Mouse (Mus musculus) liver, postnatal 0 days (tissue): ENCODE data around the gene Furin. TPM values are rescaled to one million over a fixed set of nuclear protein-coding genes. Genes with fewer than 3 reads are reported as not detected.
A peak's percentile ranks its signal among the peaks of the same experiment; 100 is the strongest.

Source experiments
- ATAC-seq: fragments of 200-750 bp; cut with Nextera tagmentation; 2 replicates; pipeline ENCODE4 v1.8.0; 2017; ENCODE audit warnings: mild to moderate bottlenecking, moderate library complexity
- DNase-seq: peaks from one replicate; pipeline ENCODE4 v3.0.0-alpha.2; 2016
- H3K27ac ChIP-seq: fragments of 300-500 bp; sonication (generic); 2 replicates; pipeline ENCODE4 v1.5.1; 2014; ENCODE audit warnings: antibody characterized with exemption, moderate library complexity, mild to moderate bottlenecking, low read depth
- H3K27me3 ChIP-seq: fragments of 300-500 bp; sonication (generic); 2 replicates; pipeline ENCODE4 v1.6.1; 2014; ENCODE audit warnings: low read length, control low read depth, mixed read lengths; ENCODE audit not compliant: insufficient read depth
- H3K36me3 ChIP-seq: fragments of 300-500 bp; sonication (generic); replicated peaks from 2 replicates; pipeline ENCODE4 v1.6.1; 2014; ENCODE audit warnings: mild to moderate bottlenecking, control low read depth, low read length, moderate library complexity, mixed read lengths; ENCODE audit not compliant: insufficient read depth
- H3K4me1 ChIP-seq: fragments of 300-500 bp; sonication (generic); 2 replicates; pipeline ENCODE4 v1.6.1; 2014; ENCODE audit warnings: antibody characterized with exemption, mild to moderate bottlenecking, control low read depth; ENCODE audit not compliant: insufficient read depth
- H3K4me2 ChIP-seq: fragments of 300-500 bp; sonication (generic); 2 replicates; pipeline ENCODE4 v1.6.1; 2014; ENCODE audit warnings: low read depth, mild to moderate bottlenecking, low read length, moderate library complexity, mixed read lengths
- H3K4me3 ChIP-seq: fragments of 300-500 bp; sonication (generic); 2 replicates; pipeline ENCODE4 v1.5.1; 2014; ENCODE audit warnings: low read depth, low read length
- H3K9ac ChIP-seq: fragments of 300-500 bp; sonication (generic); replicated peaks from 2 replicates; pipeline ENCODE4 v1.6.1; 2014; ENCODE audit warnings: mild to moderate bottlenecking, moderate library complexity
- H3K9me3 ChIP-seq: fragments of 300-500 bp; sonication (generic); 2 replicates; pipeline ENCODE4 v1.6.1; 2016; ENCODE audit warnings: mild to moderate bottlenecking, control low read depth, low read length, mixed read lengths
- CTCF ChIP-seq: sonication (generic); IDR thresholded peaks from 2 replicates; pipeline ENCODE4 v1.5.1; 2016; ENCODE audit warnings: antibody characterized with exemption, low read depth
- EP300 ChIP-seq: IDR thresholded peaks from 2 replicates; pipeline ENCODE4 v1.6.1; 2016; ENCODE audit warnings: antibody characterized with exemption, low read depth, mild to moderate bottlenecking
- WGBS: fragments of 180-500 bp; shearing (Covaris S2); extraction: QIAGEN DNeasy Blood & Tissue Kit; methylation state at CpG from one replicate; pipeline ENCODE4 v1.1.7; 2014; ENCODE audit not compliant: insufficient replicate concordance; 5-methylcytosine and 5-hydroxymethylcytosine counted together
- polyA plus RNA-seq: library from polyadenylated mRNA; unstranded; fragments of >200 nt; fragmentation: Nextera tagmentation; extraction: Ambion mirVana; gene quantifications from 2 replicates; pipeline ENCODE4 v1.2.1, GENCODE M21; 2015

The Furin gene
- polyA plus RNA-seq, 1 experiment from 2014 or later: 17.7 TPM

DNA sequence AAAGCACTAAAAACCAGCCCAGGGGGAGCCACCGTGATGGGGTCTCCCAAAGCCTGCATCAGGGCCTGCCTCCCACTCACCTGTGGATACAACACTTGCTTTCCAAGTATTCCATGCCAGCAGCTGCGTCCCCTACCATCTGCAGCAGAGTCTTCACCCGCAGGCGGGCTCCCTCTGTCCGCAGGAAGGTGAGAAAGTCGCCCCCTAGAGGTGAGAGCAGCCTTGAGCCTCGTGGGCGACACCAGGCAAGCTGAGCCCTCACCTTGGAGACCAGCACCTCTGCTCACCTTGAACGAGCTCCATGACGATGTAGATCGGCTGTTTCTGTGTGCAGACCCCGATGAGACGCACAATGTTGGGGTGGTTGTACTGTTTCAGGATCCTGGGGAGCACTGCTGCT, 25.7 kb downstream of the Furin start:
- DNase-seq (peak; percentile 52), ATAC-seq (no peak)
- WGBS: 64% methylated on average over 13 of the region's 13 CpGs

DNA sequence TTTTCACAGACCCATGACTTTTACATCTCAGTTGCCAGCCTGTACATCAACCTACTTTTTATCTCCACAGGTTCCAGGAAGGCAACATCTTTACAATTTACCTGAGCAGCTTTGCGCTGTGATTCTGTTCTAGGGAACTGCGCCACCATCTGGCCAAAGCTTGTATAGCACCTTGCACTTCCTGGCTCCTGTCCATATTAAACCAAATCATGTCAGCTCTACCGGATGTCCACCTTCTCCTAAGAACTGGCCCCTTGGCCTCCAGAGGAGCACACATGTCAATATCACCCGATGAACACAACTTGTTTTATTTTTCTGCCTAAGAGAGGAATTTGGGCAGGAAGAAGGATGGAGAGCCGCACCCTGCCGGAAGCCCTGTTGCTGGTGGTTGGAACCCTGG, 27.8 kb downstream of the Furin start:
- WGBS: 39% methylated on average over 6 of the region's 6 CpGs
- Histone ChIP-seq H3K27me3 (no peaks in the 10 kb centered on the region), H3K9me3 (no peaks in the 10 kb centered on the region), H3K4me1 (no peaks in the 10 kb centered on the region; the same call in 1 of the 2 replicates), H3K4me2 (no peak overlapping the region), H3K9ac (no peak overlapping the region), H3K27ac (no peak overlapping the region), H3K36me3 (peaks cover 37% of the 10 kb centered on the region), H3K4me3 (no peak overlapping the region)
- DNase-seq: peak; percentile 83
- peak; percentile 26; the same call in 1 of the 2 replicates for ATAC-seq
- peak; percentile 91 for TF ChIP-seq CTCF
- TF ChIP-seq EP300: no peak

More for the DNA sequence above, 25.7 kb downstream of the Furin start:
- Histone ChIP-seq H3K9me3 (no peaks in the 10 kb centered on the region), H3K4me3 (no peak overlapping the region), H3K36me3 (peaks cover 57% of the 10 kb centered on the region), H3K27me3 (no peaks in the 10 kb centered on the region), H3K4me1 (no peaks in the 10 kb centered on the region; the same call in 1 of the 2 replicates), H3K27ac (no peak overlapping the region), H3K4me2 (no peak overlapping the region), H3K9ac (no peak overlapping the region)
- TF ChIP-seq EP300: no peak
- peak; percentile 66 for TF ChIP-seq CTCF

DNA sequence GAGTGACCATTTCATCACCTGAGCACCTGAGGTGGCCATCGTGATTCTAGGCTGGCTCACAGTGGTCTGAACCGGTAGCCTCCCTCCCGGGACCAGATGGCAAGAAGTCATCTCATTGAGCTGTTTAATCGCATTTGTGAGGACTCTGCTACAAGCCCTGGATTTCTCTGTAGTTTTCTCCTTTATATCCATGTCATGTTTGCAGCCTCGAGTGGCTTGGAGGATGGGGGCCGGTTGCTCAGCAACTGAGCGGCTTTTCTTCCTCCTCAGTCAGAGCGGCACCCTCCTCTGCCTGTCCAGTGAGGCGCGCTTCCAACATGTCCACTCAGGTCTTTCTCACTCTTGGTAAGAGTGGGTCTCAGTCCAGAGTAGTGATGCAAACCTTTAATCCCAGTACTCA, 29.0 kb downstream of the Furin start:
- Histone ChIP-seq H3K4me1 (peaks cover 5% of the 10 kb centered on the region), H3K4me3 (no peak overlapping the region), H3K9ac (no peak overlapping the region), H3K27ac (0 out of 2 replicates have a peak overlapping the region, but pooled peaks have one; percentile 32), H3K27me3 (no peaks in the 10 kb centered on the region), H3K9me3 (no peaks in the 10 kb centered on the region), H3K36me3 (peaks cover 32% of the 10 kb centered on the region), H3K4me2 (no peak overlapping the region)
- 80% methylated on average over 10 of the region's 10 CpGs for WGBS
- no peak for DNase-seq
- ATAC-seq: no peak
- TF ChIP-seq CTCF (no peak), EP300 (no peak)

DNA sequence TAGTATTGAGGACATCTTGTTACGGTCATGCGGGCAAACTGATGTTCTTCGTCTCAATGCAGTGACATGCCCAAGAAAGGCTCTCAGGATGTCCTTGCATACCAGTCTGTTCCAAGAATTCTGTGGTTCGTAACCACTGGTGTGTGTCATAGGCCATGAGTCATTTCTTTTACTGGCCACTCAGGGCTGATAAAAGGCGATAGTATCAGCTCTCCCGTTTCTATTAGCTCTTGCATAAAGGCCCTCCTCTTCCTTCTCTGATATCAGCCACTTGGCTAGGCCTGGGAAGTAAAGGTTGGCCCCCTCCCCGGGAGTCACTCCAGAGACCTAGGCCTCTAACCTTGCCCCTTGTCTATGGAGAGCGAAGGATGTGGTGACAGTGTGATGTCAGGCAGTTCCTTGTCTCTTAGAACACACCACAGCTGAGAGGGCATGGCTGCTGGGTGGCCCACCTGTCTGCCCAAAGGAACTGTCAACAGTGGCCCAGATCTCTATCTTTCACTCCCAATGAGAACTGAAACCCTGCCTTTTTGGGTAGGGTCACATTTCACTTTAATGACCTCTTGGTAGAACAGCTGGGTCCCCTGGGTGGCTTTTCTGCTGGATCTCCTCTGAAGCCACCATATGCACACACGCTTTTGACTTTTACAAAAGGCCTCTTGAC, 29.7 kb downstream of the Furin start:
- Histone ChIP-seq H3K4me1 (peaks cover 6% of the 10 kb centered on the region), H3K36me3 (peaks cover 25% of the 10 kb centered on the region), H3K4me3 (no peak overlapping the region), H3K9ac (no peak overlapping the region), H3K4me2 (no peak overlapping the region), H3K27ac (peak overlapping the region; percentile 51; the same call in 1 of the 2 replicates), H3K27me3 (no peaks in the 10 kb centered on the region), H3K9me3 (no peaks in the 10 kb centered on the region)
- DNase-seq: no peak
- peak; percentile 16 for ATAC-seq
- TF ChIP-seq CTCF (no peak), EP300 (peak; percentile 47; the same call in 1 of the 2 replicates)
- 53% methylated on average over 9 of the region's 9 CpGs for WGBS

DNA sequence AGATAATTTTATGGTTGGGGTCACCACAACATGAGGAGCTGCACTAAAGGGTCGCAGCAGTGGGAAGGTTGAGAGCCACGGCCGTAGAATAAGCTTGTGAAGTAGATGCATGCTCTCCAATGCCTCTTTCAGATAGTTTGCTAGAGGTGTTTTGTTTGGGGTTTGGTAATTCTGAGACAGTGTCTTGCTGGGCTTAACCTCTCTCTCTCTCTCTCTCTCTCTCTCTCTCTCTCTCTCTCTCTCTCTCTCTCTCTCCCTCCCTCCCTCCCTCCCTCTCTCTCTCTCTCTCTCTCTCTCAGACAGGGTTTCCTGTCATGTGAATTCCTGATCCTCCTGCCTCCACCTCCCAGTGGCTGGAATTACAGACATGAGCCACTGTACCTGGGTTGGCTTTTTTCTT, 30.5 kb downstream of the Furin start:
- H3K27me3 ChIP-seq: no peaks in the 10 kb centered on the region
- H3K4me2 ChIP-seq: no peak overlapping the region
- H3K4me3 ChIP-seq: no peak overlapping the region
- WGBS: 83% methylated on average over 3 of the region's 3 CpGs
- no peak for DNase-seq
- H3K9me3 ChIP-seq: no peaks in the 10 kb centered on the region
- no peak for ATAC-seq
- H3K36me3 ChIP-seq: peaks cover 20% of the 10 kb centered on the region; the same call in 1 of the 2 replicates
- no peak overlapping the region for H3K9ac ChIP-seq
- TF ChIP-seq EP300: no peak
- no peak for TF ChIP-seq CTCF
- peak overlapping the region; percentile 57; the same call in 1 of the 2 replicates for H3K27ac ChIP-seq
- H3K4me1 ChIP-seq: peaks cover 12% of the 10 kb centered on the region

DNA sequence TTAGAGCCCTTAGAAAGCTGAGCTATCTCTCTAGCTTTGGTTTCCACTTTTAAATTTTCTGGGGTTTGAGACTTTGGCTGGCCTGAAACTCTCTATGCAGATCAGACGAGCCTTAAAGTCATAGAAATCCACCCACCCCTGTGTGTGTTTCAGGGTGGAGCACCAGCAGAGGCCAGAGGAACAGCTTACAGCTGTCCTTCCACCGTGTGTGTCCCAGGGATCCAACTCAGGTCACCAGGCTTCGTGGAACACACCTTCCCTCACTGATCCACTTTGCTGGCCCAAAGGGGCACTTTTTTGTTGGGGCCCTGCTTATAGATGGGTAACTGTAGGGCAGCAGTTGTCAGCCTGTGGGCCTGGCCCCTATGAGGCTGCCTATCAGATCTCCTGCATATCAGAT, 31.0 kb downstream of the Furin start:
- WGBS: 67% methylated on average over 3 of the region's 3 CpGs
- Histone ChIP-seq H3K9me3 (no peaks in the 10 kb centered on the region), H3K4me3 (no peak overlapping the region), H3K27ac (peak overlapping the region; percentile 57), H3K9ac (no peak overlapping the region), H3K4me2 (no peak overlapping the region), H3K36me3 (peaks cover 16% of the 10 kb centered on the region; the same call in 1 of the 2 replicates), H3K27me3 (no peaks in the 10 kb centered on the region), H3K4me1 (peaks cover 15% of the 10 kb centered on the region)
- TF ChIP-seq EP300: no peak
- DNase-seq: no peak
- no peak for ATAC-seq
